Mouse (Mus musculus) embryonic facial prominence, embryonic 14.5 days (tissue): Measurements from ENCODE around the gene Taf13. TPM values are rescaled to one million over a fixed set of nuclear protein-coding genes. Genes with fewer than 3 reads are reported as not detected.
A peak's percentile ranks its signal among the peaks of the same experiment; 100 is the strongest.

ENCODE experiments used
- ATAC-seq: fragments of 200-750 bp; cut with Nextera tagmentation; 2 replicates; pipeline ENCODE4 v1.8.0; 2017; ENCODE audit warnings: low read depth, moderate number of reproducible peaks, moderate TSS enrichment
- DNase-seq: peaks from one replicate; pipeline ENCODE4 v3.0.0-alpha.2; 2015; ENCODE audit warnings: low spot score
- H3K27ac ChIP-seq: fragments of 300-500 bp; sonication (generic); replicated peaks from 2 replicates; pipeline ENCODE4 v1.5.1; 2014; ENCODE audit warnings: low read depth, mild to moderate bottlenecking, low read length, moderate library complexity
- H3K27me3 ChIP-seq: fragments of 300-500 bp; sonication (generic); replicated peaks from 2 replicates; pipeline ENCODE4 v1.6.1; 2014; ENCODE audit warnings: low read length; ENCODE audit not compliant: control insufficient read depth, insufficient read depth
- H3K36me3 ChIP-seq: fragments of 300-500 bp; sonication (generic); 2 replicates; pipeline ENCODE4 v1.6.1; 2014; ENCODE audit warnings: low read length, mixed read lengths; ENCODE audit not compliant: control insufficient read depth, insufficient read depth
- H3K4me1 ChIP-seq: fragments of 300-500 bp; sonication (generic); 2 replicates; pipeline ENCODE4 v1.6.1; 2014; ENCODE audit warnings: antibody characterized with exemption, low read length; ENCODE audit not compliant: control insufficient read depth, insufficient read depth
- H3K4me2 ChIP-seq: fragments of 300-500 bp; sonication (generic); 2 replicates; pipeline ENCODE4 v1.6.1; 2014; ENCODE audit warnings: low read depth, mild to moderate bottlenecking, low read length, moderate library complexity, mixed read lengths
- H3K4me3 ChIP-seq: fragments of 300-500 bp; sonication (generic); 2 replicates; pipeline ENCODE4 v1.5.1; 2014; ENCODE audit warnings: low read depth, mild to moderate bottlenecking, low read length
- H3K9ac ChIP-seq: fragments of 300-500 bp; sonication (generic); 2 replicates; pipeline ENCODE4 v1.6.1; 2014; ENCODE audit warnings: low read depth, mild to moderate bottlenecking, low read length, moderate library complexity, mixed read lengths
- H3K9me3 ChIP-seq: fragments of 300-500 bp; sonication (generic); 2 replicates; pipeline ENCODE4 v1.6.1; 2016; ENCODE audit warnings: low read length; ENCODE audit not compliant: control insufficient read depth
- WGBS: fragments of 180-500 bp; shearing (Covaris S2); extraction: QIAGEN DNeasy Blood & Tissue Kit; methylation state at CpG from one replicate; pipeline ENCODE4 v1.1.7; 2014; 5-methylcytosine and 5-hydroxymethylcytosine counted together
- microRNA-seq: library from miRNA; unstranded; fragments of <30 nt; microRNA quantifications from one replicate; pipeline ENCODE4, GENCODE M21; 2016; ENCODE audit warnings: borderline number of aligned reads
- polyA plus RNA-seq: library from polyadenylated mRNA; unstranded; fragments of >200 nt; fragmentation: Nextera tagmentation; extraction: Ambion mirVana; gene quantifications from 2 replicates; pipeline ENCODE4 v1.2.1, GENCODE M21; 2014

Gene Taf13
- polyA plus RNA-seq, 1 experiment from 2014 or later: 40.2 TPM

GRCm38 (mm10) chr3:108591530-108592522, 20.3 kb downstream of the Taf13 start:
- ATAC-seq (peak; percentile 81), DNase-seq (no peak)
- Histone ChIP-seq H3K9me3 (no peaks in the 10 kb centered on the region), H3K4me1 (0 out of 2 replicates have a peak, but pooled peaks cover 4% of the 10 kb centered on the region), H3K4me3 (peak overlapping the region; percentile 96), H3K4me2 (peak overlapping the region; percentile 87), H3K27me3 (no peaks in the 10 kb centered on the region), H3K9ac (peak overlapping the region; percentile 71), H3K27ac (peak overlapping the region; percentile 46), H3K36me3 (no peaks in the 10 kb centered on the region)
- WGBS: under 1% methylated on average over 27 of the region's 61 CpGs

- WGBS: 51% methylated on average over 3 of the region's 3 CpGs
- Histone ChIP-seq H3K4me2 (no peak overlapping the region), H3K36me3 (peaks cover 9% of the 10 kb centered on the region; the same call in 1 of the 2 replicates), H3K9ac (no peak overlapping the region), H3K4me3 (no peak overlapping the region), H3K9me3 (no peaks in the 10 kb centered on the region), H3K27me3 (no peaks in the 10 kb centered on the region), H3K27ac (no peak overlapping the region), H3K4me1 (no peaks in the 10 kb centered on the region)
- ATAC-seq (no peak), DNase-seq (no peak)
Observed at GRCm38 (mm10) chr3:108608906-108609305, 37.4 kb downstream of the Taf13 start.

Small RNAs within 50 kb of the gene (microRNA-seq; reads per million reads assigned to microRNA genes)
- not detected for gene Gm22860

Other genes with a start within 250 kb of the Taf13 start
- gene Mybphl, start 206.8 kb upstream of the Taf13 start, polyA plus RNA-seq: not detected in 2 replicates
- gene Psrc1, start 187.9 kb upstream of the Taf13 start, polyA plus RNA-seq: 31.2 and 38.1 TPM in 2 replicates
- gene Celsr2, start 156.1 kb upstream of the Taf13 start, polyA plus RNA-seq: 11.8 and 13.9 TPM in 2 replicates
- 111 and 125 TPM in 2 replicates for gene Sars, start 126.5 kb upstream of the Taf13 start, polyA plus RNA-seq
- 0.63 and 1.1 TPM in 2 replicates for gene 1700013F07Rik, start 37.5 kb upstream of the Taf13 start, polyA plus RNA-seq
- gene 5330417C22Rik, start 35.2 kb upstream of the Taf13 start, polyA plus RNA-seq: 2.2 and 2.5 TPM in 2 replicates
- gene Tmem167b, start 9.2 kb upstream of the Taf13 start, polyA plus RNA-seq: 46.3 and 46.8 TPM in 2 replicates
- 16.3 and 17.9 TPM in 2 replicates for gene Wdr47, start 19.6 kb downstream of the Taf13 start, polyA plus RNA-seq
- gene Clcc1, start 82.2 kb downstream of the Taf13 start, polyA plus RNA-seq: 67.4 and 79.9 TPM in 2 replicates
- gene Gpsm2, start 150.6 kb downstream of the Taf13 start, polyA plus RNA-seq: 69.5 and 85.1 TPM in 2 replicates
- gene Aknad1, start 168.0 kb downstream of the Taf13 start, polyA plus RNA-seq: 0.92 and 1.5 TPM in 2 replicates